Mouse (Mus musculus) layer of hippocampus, adult 11-12 months (tissue): ENCODE measurements at regions not wholly inside any gene's neighbourhood (a gene's known extent, or its start where the extent isn't known, plus 50 kb on each side); places are given as distances from the start of the nearest gene placed in this dataset.

Experiments used
- DNase-seq: peaks from one replicate; pipeline ENCODE4 v3.0.0; 2022; ENCODE audit warnings: low spot score

DNA sequence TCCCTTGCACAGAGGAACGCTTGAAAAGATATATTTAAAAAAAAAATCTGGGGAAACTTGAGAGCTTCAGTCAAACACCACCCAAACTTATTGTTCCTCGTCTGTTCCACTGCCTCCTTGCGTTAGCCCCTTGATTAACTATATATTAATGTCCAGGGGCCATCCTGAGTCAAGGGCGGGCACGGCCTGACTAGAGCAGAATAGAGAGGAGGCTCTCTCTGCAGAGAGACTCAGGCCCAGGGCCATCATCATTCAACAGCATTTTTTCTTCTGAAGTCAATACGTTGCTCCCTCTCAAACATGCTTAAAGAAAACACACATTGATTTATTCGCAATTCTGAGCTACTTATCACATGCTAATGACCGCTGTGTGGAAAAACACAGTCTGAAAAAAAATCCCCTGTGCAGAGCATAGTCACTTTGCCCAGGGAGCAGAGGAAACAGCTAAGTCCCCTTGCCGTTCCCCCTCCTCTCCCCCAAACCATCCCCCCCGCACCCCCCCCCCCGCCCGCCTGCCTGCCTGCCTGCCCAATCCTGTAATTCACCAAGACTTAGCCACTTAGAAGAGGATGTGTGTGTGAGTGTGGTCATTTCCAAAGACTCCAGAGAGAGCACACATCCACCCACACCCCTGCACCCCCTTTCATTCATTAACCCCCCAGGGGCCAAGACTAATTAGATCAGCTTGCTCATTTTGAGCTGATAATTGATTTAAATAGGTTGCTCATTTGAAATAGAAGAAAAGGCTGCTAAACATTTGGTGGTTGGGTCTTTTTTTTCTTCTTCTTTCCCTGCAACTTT is 281.5 kb downstream of the Insig2 start:
- DNase-seq = no peak

DNA sequence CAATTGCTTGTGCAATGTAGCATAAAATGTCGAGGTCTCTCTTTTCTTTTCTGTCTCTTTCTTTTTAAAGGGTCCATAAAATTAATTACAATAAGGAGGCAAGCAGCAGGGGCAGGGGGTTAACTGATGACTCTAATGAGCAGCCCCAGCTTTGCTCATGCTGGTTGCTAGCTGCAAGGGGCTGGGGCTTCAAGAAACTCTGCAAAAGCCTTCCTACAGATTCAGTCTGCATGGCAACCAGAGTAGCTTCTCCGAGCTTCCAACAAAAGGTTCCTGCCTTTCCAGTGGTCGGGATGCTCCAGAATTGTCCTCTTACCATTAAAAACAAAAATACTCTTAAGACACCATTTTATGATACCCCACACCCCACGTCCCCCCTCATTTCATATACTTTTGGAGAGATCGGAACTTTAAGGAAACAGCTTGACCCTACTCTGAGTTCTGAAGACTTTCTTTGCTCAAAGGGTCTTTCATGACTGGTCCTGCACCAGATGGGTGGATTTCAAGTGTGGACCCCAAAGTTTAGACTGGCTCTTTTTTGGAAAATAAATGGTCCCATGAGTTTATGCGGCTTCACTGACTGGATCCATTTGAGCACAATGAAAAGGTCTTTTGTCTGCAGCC is 280.8 kb downstream of the Insig2 start:
- DNase-seq = no peak

DNA sequence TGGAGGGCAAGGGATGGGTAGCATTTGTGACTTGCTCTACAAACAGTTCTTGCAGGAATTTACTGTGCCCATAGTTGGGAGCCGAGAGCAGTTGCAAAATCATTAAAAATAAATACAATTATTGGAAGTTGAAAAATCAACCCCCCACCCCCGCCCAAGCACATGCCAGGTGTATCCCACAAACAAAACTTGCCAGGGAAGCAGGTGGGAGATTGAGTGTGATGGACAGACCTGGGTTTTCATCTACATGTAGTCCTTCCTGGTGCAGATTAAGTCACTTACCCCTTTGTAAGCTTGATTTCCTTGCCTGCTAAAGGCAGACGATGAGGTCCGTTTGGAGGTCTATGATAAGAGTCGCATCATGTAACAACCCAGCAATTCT is 280.3 kb downstream of the Insig2 start:
- no peak for DNase-seq

DNA sequence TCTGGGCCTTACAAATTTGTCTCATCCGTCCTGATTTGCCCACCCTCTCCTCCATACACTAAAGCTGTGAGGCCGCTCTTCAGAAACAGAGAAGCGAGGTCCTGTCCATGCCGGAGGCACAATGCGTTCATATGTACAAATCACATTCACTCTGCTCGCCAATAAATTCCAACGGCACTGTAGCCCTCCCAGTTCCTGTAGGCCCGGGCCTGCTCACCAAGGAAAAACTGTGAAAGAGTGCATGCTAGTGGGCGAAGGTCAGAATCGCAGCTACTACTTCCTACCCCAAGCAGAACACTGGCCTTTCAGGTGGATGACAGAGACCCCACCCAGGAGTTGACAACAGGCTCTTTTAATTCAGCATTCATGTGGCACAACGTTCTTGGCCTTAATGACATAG is 278.7 kb downstream of the Insig2 start:
- no peak for DNase-seq

DNA sequence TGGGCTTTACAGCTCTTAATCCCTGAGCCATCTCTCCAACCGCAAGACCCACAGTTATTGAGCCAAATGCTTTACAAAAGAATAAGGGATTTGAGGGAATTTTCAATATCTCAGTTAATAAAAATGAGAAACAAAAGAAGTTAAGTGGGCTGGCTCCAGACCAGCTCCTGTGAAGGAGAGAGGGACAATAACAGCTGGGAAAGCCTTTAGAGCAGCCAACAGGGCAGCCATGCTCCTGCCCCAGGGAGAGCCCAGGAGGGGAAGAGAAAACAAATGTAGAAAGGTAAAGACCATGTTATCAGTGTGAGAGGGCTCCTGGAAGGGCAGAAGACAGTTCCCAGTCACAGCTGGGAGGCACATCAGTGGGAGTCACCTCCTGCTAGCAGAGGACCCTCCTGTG is 257.8 kb downstream of the Insig2 start:
- DNase-seq = no peak

DNA sequence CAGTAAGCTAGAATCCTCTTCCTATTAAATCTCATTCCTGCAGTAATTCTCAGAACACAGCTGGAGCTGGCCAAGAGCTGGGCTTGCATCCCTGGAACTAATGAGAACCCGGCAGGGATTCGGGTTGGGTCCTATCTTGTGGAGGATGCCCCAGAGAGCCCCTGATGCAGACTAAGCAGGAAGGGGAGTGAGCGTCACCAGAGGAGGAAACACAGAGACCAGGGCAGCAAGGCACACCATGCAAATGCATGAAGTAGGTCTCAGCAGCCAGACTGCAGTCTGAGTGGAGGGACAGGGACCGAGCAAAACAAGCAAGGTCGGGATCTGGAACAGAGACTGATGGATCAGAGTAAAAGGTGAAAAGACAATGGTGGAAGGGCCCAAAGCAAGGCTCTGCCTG is 249.6 kb downstream of the Insig2 start:
- no peak for DNase-seq

DNA sequence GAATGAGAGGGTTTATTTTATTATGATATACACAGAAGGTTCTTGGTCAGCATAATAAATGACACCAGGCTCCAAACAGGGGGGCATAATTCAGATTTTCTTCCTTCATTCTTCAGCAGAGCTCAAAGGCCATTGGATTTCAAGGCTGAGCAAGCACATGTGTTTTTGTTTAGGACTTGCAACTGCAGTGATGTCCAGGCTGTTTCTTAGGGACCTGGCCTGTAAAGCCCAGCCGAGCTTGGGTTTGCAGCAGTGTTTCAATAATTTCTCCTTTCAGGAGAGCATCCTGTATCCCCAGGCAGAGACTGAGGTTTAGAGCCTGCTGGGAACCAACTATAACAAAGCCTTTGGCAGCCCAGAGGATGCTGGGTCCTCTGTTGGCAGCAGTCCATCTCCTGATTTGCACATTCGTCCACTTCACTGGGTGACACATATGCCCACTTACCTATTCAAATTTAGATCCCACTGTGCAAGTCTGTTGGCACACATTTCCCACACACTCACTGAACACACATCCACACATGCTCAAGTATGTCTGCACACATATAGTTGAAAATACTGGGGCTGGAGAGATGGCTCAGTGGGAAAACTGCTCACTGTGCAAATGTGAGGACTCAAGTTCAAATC is 247.2 kb downstream of the Insig2 start:
- DNase-seq = no peak

DNA sequence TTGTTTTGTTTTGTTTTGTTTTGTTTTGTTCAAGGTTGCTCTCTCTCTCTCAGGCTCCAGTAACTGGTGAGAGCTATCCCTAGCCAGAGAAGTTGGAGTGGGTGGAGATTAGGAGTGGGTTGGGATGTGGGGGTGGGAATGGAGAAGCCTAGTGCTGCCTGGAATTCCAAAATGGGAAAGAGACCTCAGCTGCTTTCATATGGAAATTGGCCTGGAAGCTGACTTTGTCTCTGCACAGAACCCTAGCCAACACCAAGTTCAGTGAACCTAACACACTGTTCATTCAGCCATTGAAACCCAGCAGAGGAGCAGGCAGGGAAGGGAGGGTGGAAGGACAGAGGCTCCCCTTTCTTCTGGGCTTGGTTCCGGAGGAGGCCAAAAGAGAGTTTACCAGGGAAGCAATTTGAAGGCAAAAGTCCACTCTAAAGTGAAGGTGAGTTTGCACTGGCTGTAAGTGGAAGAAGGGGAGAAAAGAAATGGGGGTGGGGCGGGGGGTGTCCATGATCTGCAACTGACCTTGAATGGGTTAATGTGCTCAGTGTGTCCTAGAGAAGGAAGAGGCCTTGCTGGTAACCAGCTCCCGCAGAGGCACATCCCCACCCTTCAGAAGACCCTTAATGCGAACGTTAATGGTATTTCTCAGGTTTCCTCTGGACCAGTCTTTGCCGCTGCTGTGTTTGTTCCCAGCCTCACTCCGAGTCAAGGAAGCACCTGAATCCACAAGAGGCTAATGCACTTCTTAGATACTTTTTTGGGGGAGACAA is 245.1 kb downstream of the Insig2 start:
- peak; percentile 24 for DNase-seq

DNA sequence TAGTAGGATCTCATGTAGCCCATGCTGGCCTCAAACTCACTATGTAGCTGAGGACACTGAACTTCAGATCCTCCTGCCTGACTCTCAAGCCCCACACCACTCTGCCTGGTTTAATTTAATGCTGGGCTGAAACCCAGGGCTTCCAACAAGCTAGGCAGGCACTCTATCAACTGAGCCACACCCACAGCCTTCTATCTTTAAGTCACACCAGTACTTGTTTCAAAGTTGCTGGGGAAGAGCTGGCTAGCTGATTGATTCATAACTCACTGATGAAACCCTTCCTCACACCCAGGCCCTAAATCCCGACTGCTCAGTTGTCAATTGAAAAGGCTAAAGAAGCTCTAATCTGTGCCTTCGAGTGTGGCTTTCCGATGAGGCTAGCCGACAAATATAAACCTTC is 241.8 kb downstream of the Insig2 start:
- DNase-seq = no peak

DNA sequence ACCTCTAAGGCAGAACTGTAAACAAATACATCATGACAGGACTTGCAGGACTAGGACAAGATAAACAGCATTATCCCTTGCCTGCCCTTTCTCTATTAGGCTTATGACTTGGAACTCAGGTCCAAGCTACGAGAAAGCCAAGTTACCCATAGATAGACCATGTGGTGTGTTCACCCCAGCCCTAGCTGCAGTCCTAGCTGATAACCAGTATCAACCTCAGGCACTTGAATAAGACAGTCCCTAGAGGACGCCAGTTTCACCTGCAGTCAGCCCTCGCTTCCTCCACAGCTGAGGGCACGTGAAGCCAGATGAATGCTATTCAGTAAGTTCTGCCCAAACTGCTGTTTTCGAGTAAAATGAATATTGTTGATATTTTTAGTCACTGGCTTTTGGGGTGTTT is 239.5 kb downstream of the Insig2 start:
- no peak for DNase-seq

DNA sequence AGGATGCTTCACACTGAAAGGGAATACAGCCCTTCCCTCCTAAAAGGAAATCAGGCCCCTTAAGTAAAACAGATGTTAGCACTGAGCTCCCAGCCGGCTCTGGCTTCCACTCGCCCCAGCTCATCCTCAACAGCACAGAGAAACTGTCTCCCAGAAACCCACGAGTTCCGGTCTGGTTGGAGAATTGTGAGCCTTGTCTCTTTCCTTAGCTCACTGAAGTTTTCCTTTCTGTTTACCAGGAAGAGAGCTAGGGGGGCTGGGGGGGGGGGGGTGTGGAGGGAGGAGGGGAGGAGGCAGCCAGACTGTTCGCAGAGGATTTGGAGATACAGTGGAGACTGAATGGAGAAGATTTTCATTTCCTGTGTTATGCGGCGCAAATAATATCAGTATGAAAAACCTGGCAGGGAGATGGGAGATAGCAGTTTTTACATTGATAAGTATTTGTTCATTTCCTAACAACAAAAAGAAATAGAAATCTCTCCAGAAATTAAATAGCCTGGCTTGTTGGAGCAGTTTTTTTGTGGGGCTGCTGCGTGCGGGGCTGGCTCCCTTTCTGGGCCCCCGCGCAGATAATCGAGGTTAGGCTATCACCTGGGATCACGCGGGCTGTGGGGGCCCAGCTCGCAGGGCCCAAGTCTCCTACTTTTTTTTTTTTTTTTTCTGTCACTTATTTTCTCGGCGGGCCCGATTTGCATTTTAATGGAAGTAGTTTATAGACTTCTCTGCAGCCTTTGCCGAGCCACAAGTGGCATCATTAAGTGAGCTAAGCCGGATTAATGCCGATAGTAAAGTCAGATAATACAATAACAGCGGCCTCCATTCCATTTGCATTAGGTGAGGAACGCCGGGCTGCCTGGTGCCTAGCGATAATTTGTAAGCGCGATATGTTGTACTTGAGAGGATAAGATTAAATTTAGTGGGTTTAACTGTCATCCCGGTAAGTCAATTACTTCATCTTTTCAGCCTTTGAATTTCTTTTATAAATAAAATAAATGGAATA is 235.5 kb downstream of the Insig2 start:
- DNase-seq = peak; percentile 30

DNA sequence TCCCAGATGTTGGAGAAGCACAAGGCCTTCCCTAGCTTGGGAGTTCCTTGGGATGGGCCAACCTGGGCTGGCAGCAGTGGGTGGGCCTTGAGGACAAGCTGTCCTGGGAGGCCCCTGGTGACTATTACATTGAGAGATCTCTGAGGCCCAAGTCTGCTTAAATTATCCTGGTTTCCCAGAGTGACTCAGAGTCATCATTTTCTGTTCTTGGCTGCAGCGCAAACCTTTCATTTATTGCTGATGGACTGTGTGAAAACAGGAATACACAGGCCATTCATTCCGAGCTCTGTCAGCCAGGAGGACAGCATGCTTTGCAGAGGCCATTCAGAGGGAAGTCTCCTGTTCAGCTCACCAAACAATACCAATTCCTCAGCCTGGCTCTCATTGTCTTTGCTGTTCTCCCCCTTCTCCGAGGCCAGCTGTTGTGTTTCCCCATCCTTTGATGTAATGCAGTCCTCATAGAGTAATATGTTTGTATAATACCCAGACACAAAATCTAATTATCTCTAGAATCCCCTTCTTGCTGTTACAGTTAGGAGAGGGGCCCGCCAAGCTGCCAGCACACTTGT is 220.5 kb downstream of the Insig2 start:
- no peak for DNase-seq

DNA sequence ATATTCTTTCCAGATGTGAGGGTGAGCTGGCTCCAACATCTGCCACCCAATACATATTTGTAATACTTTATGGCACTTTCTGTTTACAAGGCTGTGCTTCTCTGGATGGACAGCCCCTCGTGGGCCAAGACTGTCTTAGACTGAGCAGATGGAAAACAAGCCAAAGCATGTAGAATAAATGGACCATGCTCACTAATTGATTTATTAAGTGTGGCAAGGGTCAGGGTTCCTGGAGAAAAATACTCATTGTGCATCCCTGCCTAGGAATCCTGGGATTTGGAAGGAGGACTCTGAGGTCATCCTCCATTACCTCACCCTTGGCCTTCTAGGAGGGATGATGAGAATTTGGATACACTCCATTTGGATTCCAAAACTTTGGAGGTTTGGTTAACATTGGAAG is 219.9 kb downstream of the Insig2 start:
- DNase-seq = no peak

DNA sequence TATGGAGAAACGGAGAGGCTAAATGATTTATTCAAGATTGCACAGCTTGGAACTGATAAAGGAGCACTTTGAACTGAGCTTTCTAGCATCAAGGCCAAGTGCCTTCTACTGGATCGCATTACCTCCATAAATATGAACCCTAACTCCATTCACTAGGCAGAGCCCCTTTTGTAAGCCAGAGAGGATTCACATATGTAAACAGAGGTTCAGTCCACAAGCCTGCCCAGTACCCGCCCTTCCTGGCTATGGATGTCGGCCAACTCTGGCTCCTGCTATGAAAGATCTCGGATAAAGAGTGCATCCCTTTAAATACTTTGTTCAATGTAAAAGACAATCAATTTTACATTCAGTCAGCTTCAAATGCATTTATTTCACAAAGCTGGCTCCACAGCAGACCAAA is 215.8 kb downstream of the Insig2 start:
- no peak for DNase-seq

DNA sequence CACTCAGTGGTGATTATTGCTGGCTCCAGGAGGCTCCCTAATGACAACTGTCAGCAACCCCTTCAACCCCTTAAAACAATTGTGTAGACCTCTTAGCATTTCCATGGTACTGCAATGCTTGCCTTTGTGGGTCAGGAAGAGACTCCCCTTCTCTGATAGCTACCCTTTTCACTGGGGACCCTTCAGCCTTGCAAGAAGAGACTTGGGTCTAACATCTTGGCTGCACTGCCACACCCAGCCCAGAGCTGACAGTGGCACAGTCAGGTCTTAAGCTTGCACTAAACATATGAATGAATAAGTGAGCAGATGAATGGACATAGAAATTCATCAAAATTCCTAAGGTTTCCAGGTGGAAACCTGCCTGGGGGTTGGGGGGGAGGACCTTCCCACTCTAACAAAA is 209.0 kb downstream of the Insig2 start:
- DNase-seq = no peak

DNA sequence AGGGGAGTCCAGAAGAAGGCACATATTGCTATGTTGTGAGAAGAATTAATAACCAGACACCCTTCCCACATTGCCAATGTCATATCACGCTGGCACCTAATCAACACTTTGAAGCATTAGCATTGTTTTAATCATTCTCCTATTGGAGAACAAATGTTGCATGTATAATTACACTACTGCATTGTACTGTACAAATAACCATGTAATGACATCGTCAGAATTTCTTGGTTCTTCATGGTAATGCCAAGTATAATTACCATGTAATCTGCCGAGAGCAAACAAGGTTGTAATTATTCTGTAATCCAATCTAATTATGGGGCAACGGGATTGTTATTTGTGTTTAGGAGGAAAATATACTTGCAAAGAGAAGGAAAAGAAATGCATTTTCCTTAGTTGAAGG is 196.1 kb downstream of the Insig2 start:
- no peak for DNase-seq

DNA sequence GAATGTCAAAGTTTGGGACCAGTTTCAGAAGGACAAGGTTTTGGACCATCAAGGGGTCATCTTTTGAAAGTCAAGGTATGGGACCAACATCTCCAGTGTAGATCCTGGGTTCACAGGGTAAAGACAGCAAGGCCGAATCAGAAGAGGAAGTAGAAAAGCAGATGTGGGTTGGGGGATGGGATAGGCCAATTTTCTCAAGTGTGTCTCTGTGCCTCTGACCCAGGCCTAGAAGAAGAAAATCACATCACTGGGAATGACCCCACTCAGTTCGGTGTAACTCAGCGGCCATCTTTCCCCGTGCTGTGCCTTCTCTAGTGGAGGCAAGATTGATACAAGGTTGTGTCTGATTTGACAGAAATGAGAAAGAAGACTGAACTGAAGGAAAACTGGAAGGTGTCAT is 195.5 kb downstream of the Insig2 start:
- no peak for DNase-seq

DNA sequence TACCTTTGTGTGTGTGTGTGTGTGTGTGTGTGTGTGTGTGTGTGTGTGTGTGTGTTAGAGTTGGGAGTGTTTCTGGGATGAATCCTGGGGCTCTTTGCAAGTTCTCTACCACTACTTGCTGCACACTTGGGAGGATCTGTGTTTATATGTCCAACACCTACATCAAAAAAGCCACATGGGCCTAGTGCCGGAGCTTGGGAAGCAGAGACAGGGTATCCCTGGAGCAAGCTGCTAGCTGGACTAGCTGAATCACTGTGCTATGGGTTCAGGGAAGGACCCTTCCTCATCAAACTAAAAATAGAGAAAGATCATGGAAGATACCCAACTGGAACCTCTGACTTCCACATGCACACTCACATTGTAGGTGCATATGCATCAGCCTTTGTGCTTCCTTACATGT is 187.4 kb downstream of the Insig2 start:
- DNase-seq = no peak

DNA sequence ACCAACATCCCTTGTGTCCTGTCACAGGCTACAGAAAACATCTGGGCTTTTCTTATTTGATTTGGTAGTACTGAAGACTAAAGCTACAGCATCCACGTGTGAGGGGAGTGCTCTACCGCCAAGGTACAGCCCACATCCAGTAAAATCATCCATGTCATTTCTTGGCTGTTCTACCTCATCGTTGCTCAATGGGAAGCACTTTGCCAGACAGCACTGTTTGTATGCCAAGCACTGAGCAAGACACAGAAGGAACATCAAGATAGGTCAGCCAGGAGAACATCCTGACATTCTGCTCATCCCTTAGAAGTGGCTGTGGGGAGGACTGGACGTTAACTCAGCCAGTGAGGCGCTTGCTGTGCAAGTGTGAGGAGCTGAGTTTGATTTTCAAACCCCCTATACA is 178.9 kb downstream of the Insig2 start:
- DNase-seq = no peak

DNA sequence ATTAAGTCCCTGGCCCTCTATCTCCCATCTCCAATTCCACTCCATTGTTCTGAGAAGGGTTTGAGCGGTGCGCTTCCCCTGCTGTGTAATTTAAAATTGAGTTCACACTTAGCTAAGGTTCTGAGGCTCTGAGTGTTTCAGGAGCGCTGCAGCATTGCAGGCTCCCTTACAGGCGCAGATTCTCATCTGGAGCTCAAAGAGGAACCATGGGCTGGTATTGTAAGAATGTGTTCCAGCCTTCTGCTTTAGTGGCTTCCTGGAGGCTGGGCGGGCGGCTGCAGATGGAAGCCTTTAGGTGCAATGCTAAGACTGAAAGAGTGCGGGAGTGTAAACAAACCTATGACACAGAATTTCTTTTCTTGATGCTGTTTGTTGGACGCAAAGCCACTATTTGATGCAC is 177.8 kb downstream of the Insig2 start:
- no peak for DNase-seq

DNA sequence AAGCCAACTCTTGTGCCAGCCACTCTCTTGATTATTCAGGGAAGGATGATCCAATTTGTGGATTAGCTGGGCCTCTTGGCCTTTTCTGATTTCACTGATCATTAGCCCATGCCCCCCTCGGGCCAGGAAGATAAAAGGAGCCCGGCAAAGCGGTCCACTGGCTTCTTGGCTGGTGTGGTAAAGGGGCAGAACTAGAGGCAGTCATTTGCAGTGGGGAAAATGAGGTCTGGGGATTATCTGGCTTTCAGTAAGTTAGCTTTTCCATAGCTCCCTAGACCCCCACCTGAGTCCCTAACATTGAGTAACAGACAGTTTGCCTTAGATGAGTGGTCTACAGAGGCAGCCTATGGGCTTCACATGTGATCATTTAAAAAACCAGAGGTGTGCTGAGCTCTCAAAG is 163.7 kb downstream of the Insig2 start:
- DNase-seq = no peak
